Mouse (Mus musculus) hindbrain, postnatal 0 days (tissue): ENCODE data around the gene Auts2. TPM values are rescaled to one million over a fixed set of nuclear protein-coding genes. Genes with fewer than 3 reads are reported as not detected.

ENCODE experiments used
- ATAC-seq: fragments of 200-750 bp; cut with Nextera tagmentation; 2 replicates; pipeline ENCODE4 v1.8.0; 2017; ENCODE audit warnings: mild to moderate bottlenecking, moderate TSS enrichment, moderate library complexity
- DNase-seq: peaks from one replicate; pipeline ENCODE4 v3.0.0-alpha.2; 2015; ENCODE audit warnings: low spot score
- H3K27ac ChIP-seq: fragments of 300-500 bp; sonication (generic); 2 replicates; pipeline ENCODE4 v1.5.1; 2014; ENCODE audit warnings: mild to moderate bottlenecking
- H3K27me3 ChIP-seq: fragments of 300-500 bp; sonication (generic); 2 replicates; pipeline ENCODE4 v1.6.1; 2014; ENCODE audit warnings: low read length, mixed read lengths; ENCODE audit not compliant: insufficient read depth
- H3K36me3 ChIP-seq: fragments of 300-500 bp; sonication (generic); 2 replicates; pipeline ENCODE4 v1.6.1; 2014; ENCODE audit warnings: low read length, mixed read lengths; ENCODE audit not compliant: insufficient read depth
- H3K4me1 ChIP-seq: fragments of 300-500 bp; sonication (generic); 2 replicates; pipeline ENCODE4 v1.6.1; 2014; ENCODE audit warnings: antibody characterized with exemption, low read length, mixed read lengths; ENCODE audit not compliant: insufficient read depth
- H3K4me2 ChIP-seq: fragments of 300-500 bp; sonication (generic); 2 replicates; pipeline ENCODE4 v1.6.1; 2014; ENCODE audit warnings: low read depth, mild to moderate bottlenecking, low read length, moderate library complexity, mixed read lengths
- H3K4me3 ChIP-seq: fragments of 300-500 bp; sonication (generic); 2 replicates; pipeline ENCODE4 v1.5.1; 2014; ENCODE audit warnings: low read length
- H3K9ac ChIP-seq: fragments of 300-500 bp; sonication (generic); replicated peaks from 2 replicates; pipeline ENCODE4 v1.6.1; 2014; ENCODE audit warnings: mild to moderate bottlenecking, low read length, moderate library complexity, mixed read lengths
- H3K9me3 ChIP-seq: fragments of 300-500 bp; sonication (generic); 2 replicates; pipeline ENCODE4 v1.6.1; 2016; ENCODE audit warnings: low read length, mixed read lengths
- CTCF ChIP-seq: IDR thresholded peaks from 2 replicates; pipeline ENCODE4 v1.5.1; 2016; ENCODE audit warnings: antibody characterized with exemption, control low read depth, low read depth
- WGBS: fragments of 180-500 bp; shearing (Covaris S2); extraction: QIAGEN DNeasy Blood & Tissue Kit; methylation state at CpG from one replicate; pipeline ENCODE4 v1.1.7; 2014; 5-methylcytosine and 5-hydroxymethylcytosine counted together
- polyA plus RNA-seq: library from polyadenylated mRNA; unstranded; fragments of >200 nt; fragmentation: Nextera tagmentation; extraction: Ambion mirVana; gene quantifications from 2 replicates; pipeline ENCODE4 v1.2.1, GENCODE M21; 2015
- total RNA-seq: library from RNA; depleted of rRNA; stranded (reverse); fragments of >200 nt; gene quantifications from 2 replicates; pipeline ENCODE4 v1.2.3, GENCODE M21; 2014

Gene Auts2
- total and polyA plus RNA-seq, 2 experiments from 2014 or later = 39.3 to 54.9 TPM

DNA sequence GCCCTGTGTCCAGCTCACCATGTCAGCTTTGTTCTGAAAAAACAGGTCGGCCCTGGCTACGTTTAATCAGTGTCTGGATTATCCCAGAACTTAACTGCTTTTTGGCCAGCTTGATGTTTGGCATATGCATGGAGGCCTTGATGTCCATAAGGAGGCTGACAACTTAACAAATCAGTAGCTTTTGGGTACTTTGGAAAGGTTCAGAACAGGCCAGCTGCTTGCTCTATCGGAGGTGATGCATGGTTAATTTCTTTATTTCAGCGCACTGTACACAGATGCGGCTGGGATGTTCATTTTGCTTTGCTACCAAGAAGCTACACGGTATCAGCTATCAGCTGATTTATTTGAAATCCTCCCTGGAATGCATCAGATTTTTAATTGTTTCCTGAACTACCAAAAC, 741.2 kb downstream of the Auts2 start:
- DNase-seq = peak; percentile 41
- 30% methylated on average over 6 of the region's 6 CpGs for WGBS
- no peak overlapping the region for H3K4me2 ChIP-seq
- H3K9me3 ChIP-seq = no peaks in the 10 kb centered on the region
- no peak overlapping the region for H3K27ac ChIP-seq
- ATAC-seq = peak; percentile 68
- no peak overlapping the region for H3K4me3 ChIP-seq
- no peak overlapping the region for H3K9ac ChIP-seq
- TF ChIP-seq CTCF = no peak
- no peaks in the 10 kb centered on the region for H3K36me3 ChIP-seq
- H3K27me3 ChIP-seq = no peaks in the 10 kb centered on the region
- H3K4me1 ChIP-seq = peaks cover 19% of the 10 kb centered on the region; the same call in 1 of the 2 replicates

DNA sequence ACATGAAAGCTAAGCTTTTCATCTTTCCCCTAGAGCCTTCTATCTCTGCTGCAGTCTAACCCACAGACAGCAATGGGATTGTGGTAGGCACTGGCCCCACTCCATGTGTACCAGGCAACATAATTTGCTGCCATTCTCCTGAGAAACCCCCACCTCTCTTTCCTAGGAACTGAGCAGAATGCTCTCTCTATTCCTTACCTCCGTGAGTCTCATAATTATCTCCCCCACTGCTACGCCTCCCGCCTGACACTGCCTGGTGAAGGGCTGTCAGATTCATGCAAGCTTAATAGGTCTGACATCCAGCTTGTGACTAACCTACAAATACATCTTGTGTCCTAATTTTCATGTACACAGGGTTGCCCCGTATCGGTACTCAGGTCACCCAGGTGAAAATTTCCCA, 744.8 kb downstream of the Auts2 start:
- TF ChIP-seq CTCF = no peak
- Histone ChIP-seq H3K9ac (no peak overlapping the region), H3K4me2 (no peak overlapping the region), H3K27ac (no peak overlapping the region), H3K4me3 (no peak overlapping the region), H3K36me3 (no peaks in the 10 kb centered on the region), H3K27me3 (no peaks in the 10 kb centered on the region), H3K9me3 (no peaks in the 10 kb centered on the region), H3K4me1 (peaks cover 37% of the 10 kb centered on the region; the same call in 1 of the 2 replicates)
- no peak for ATAC-seq
- no peak for DNase-seq
- WGBS = 37% methylated on average over 5 of the region's 5 CpGs

DNA sequence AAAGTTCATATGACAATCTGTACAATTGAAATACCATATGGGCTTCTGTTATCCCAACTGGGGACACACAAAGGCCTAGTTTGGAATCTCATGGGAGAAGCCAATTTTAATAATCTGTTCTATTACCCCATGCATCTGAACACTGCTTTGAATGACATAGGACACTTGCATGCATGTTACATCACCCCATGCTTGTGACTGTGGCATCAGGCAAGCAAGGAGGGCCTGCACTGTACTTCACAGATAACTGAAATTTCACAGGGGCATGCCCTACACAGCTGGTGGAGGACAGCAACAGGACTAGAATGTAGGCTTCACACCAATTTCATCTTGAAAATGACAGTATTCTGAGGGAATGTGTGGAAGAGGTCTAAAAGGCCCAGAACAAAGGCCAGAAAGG, 746.1 kb downstream of the Auts2 start:
- Histone ChIP-seq H3K4me1 (peaks cover 31% of the 10 kb centered on the region; the same call in 1 of the 2 replicates), H3K36me3 (no peaks in the 10 kb centered on the region), H3K9me3 (no peaks in the 10 kb centered on the region), H3K27ac (no peak overlapping the region), H3K4me3 (no peak overlapping the region), H3K4me2 (no peak overlapping the region), H3K9ac (no peak overlapping the region), H3K27me3 (no peaks in the 10 kb centered on the region)
- ATAC-seq (no peak), DNase-seq (no peak)
- TF ChIP-seq CTCF = no peak

DNA sequence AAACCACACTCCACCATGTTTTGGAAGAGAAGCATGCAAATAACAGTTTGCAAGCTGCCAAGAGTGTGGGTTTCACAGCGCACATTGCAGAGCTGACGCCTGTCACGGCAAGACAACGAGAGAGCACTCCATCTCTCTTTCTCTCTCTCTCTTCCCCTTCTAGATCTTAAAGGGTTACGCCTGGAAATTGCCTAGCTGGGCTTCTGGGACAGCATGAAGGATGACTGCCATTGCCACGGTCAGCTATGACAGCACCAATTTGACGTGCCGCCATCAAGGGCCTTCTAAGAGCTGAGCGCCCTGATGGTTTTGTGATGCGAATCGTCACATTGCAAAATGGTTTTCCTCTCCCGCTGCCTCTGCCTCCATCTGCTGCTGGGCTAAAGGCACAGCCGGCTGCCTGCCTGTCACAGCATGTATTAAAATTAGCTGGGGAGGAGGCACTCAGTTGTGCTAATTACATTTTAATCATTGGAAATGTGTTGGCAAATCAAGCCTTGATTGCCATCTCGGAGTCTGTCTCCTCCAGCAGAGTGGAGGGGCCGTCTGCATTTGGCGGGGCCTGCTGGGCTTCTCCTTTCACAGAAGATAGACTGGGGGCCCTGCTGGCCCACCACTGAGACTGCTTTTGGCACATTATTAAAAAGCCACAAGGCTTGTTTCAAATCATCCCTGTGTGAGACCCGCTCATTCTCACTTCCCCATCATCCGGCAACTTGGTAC, 748.6 kb downstream of the Auts2 start:
- H3K27me3 ChIP-seq = no peaks in the 10 kb centered on the region
- H3K27ac ChIP-seq = peak overlapping the region; percentile 68; the same call in 1 of the 2 replicates
- H3K9ac ChIP-seq = no peak overlapping the region
- 15% methylated on average over 18 of the region's 18 CpGs for WGBS
- H3K9me3 ChIP-seq = no peaks in the 10 kb centered on the region
- DNase-seq (peak; percentile 91), ATAC-seq (peak; percentile 91)
- TF ChIP-seq CTCF = peak; percentile 61
- H3K4me1 ChIP-seq = peaks cover 27% of the 10 kb centered on the region; the same call in 1 of the 2 replicates
- H3K4me2 ChIP-seq = 0 out of 2 replicates have a peak overlapping the region, but pooled peaks have one; percentile 5
- H3K36me3 ChIP-seq = no peaks in the 10 kb centered on the region
- H3K4me3 ChIP-seq = no peak overlapping the region

DNA sequence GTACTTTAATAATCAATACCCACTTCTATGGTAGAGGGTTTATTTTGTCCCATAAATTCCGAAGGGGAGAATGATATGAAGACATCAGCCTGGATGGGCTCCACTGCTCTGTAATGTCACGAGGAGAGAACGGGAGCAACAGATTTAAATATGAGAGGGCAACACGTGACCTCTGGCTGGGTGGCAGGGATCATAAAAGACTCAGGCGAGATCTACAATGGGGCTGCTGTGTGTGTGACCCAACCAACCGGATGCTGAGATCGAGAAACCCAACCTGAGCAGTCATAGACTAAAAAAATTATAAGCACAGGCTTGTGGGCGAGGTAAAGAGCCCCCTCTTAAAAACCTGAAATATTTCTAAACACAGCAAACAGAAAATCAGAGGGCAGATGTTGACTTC, 753.5 kb downstream of the Auts2 start:
- Histone ChIP-seq H3K9me3 (no peaks in the 10 kb centered on the region), H3K27me3 (no peaks in the 10 kb centered on the region), H3K4me3 (no peak overlapping the region), H3K4me1 (peaks cover 11% of the 10 kb centered on the region; the same call in 1 of the 2 replicates), H3K36me3 (no peaks in the 10 kb centered on the region), H3K9ac (no peak overlapping the region), H3K27ac (no peak overlapping the region), H3K4me2 (no peak overlapping the region)
- 60% methylated on average over 8 of the region's 8 CpGs for WGBS
- TF ChIP-seq CTCF = no peak
- ATAC-seq = no peak
- no peak for DNase-seq

DNA sequence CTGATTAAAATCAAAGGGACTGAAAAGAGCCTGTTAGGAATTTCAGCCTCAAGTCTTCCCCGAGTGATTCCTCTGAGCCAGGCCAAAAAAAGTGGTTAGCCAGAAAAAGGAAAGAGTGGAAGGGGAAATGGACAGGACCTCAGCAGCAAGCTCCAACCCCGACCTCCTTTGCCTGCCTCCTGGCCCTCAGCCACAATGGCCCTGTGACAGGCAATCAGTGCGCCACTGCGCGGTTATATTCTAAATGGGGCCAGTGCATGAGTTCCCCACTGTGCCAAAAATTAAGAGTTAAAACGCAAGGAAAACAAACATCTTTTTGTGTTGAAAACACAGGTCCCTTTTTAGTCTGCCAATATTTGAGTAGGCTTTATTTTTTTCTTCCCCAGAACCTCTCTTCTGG, 755.1 kb downstream of the Auts2 start:
- 17% methylated on average over 6 of the region's 6 CpGs for WGBS
- ATAC-seq = no peak
- peak; percentile 57 for DNase-seq

DNA sequence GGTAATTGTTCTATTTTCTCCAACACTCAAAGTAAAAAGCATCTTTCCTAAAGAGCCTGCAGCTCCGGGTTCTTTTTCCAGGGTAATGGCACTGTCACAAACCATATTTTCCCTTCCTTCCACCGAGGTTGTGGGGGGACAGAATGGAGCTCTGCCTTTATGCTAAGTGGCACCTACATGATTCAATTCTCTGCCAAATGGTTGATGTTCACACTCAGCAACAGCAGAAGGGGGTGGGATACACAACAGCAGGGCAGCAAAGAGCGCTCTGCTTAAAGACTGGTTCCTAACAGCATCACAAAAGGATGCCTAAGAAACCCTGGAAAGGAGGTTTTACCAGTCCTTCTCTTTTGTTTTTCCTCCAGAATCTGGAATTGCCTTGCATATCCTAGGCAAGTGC, 759.9 kb downstream of the Auts2 start:
- Histone ChIP-seq H3K9me3 (no peaks in the 10 kb centered on the region), H3K4me3 (no peak overlapping the region), H3K36me3 (no peaks in the 10 kb centered on the region), H3K27ac (no peak overlapping the region), H3K4me2 (no peak overlapping the region), H3K9ac (no peak overlapping the region), H3K4me1 (peaks cover 8% of the 10 kb centered on the region; the same call in 1 of the 2 replicates), H3K27me3 (no peaks in the 10 kb centered on the region)
- no peak for DNase-seq
- no peak for ATAC-seq
- no peak for TF ChIP-seq CTCF
- WGBS = 29% methylated on average over 3 of the region's 3 CpGs

More for the DNA sequence above, 755.1 kb downstream of the Auts2 start:
- no peaks in the 10 kb centered on the region for H3K36me3 ChIP-seq
- H3K27me3 ChIP-seq = no peaks in the 10 kb centered on the region
- TF ChIP-seq CTCF = peak; percentile 16; the same call in 1 of the 2 replicates
- peaks cover 6% of the 10 kb centered on the region; the same call in 1 of the 2 replicates for H3K4me1 ChIP-seq
- H3K27ac ChIP-seq = no peak overlapping the region
- H3K9me3 ChIP-seq = no peaks in the 10 kb centered on the region
- no peak overlapping the region for H3K9ac ChIP-seq
- H3K4me3 ChIP-seq = no peak overlapping the region
- H3K4me2 ChIP-seq = no peak overlapping the region
